Mouse (Mus musculus) heart, adult 10 weeks (tissue): ENCODE measurements around the gene Wfdc15b. TPM values are rescaled to one million over a fixed set of nuclear protein-coding genes. Genes with fewer than 3 reads are reported as not detected.

Experiments
- polyA plus RNA-seq: library from polyadenylated mRNA; stranded (reverse); fragments of 350-450 nt; fragmentation: Illumina TruSeq; extraction: RNeasy Lipid Tissue Mini Kit (QIAGEN cat#74804); gene quantifications from one replicate; pipeline ENCODE4 v1.2.3, GENCODE M21; 2014; ENCODE audit warnings: low read depth, low replicate concordance

Gene Wfdc15b
- polyA plus RNA-seq: not detected

GRCm38 (mm10) chr2:164221522-164221921, at the start of gene Wfdc15b:
Wfdc15b (minus strand) TSS chr2:164221660.

GRCm38 (mm10) chr2:164256540-164256939, 35.1 kb upstream of the Wfdc15b start, which contains the start of gene Svs3b:
Svs3b (minus strand) TSS chr2:164256640.

GRCm38 (mm10) chr2:164238366-164238765, 16.9 kb upstream of the Wfdc15b start, which contains the start of gene Svs2:
Svs2 (minus strand) TSS chr2:164238466.

GRCm38 (mm10) chr2:164199626-164200327, 21.7 kb downstream of the Wfdc15b start, which contains the start of gene Wfdc15a:
Wfdc15a (minus strand) TSS chr2:164200130.

GRCm38 (mm10) chr2:164190576-164190975, 30.9 kb downstream of the Wfdc15b start, which contains the start of gene Wfdc12:
Wfdc12 (minus strand) TSS chr2:164190608.

GRCm38 (mm10) chr2:164182692-164183255, 38.7 kb downstream of the Wfdc15b start, which contains the start of gene Wfdc5:
Wfdc5 (minus strand) TSS chr2:164182742.

GRCm38 (mm10) chr2:164170902-164171301, 50.6 kb downstream of the Wfdc15b start, which contains the start of gene Kcns1:
Kcns1 (minus strand) TSS chr2:164171113.

Other genes with a start within 250 kb of the Wfdc15b start
- gene Ywhab, start 226.7 kb downstream of the Wfdc15b start, polyA plus RNA-seq: 68.5 TPM
- 0.89 TPM for gene Pabpc1l, start 196.2 kb downstream of the Wfdc15b start, polyA plus RNA-seq
- gene Stk4, start 151.3 kb downstream of the Wfdc15b start, polyA plus RNA-seq: 10.6 TPM
- gene Tomm34, start 150.5 kb downstream of the Wfdc15b start, polyA plus RNA-seq: 25.8 TPM
- gene Kcns1, start 50.5 kb downstream of the Wfdc15b start, polyA plus RNA-seq: not detected
- gene Wfdc5, start 38.9 kb downstream of the Wfdc15b start, polyA plus RNA-seq: not detected
- not detected for gene Wfdc12, start 31.1 kb downstream of the Wfdc15b start, polyA plus RNA-seq
- gene Wfdc15a, start 21.5 kb downstream of the Wfdc15b start, polyA plus RNA-seq: not detected
- not detected for gene Svs2, start 16.8 kb upstream of the Wfdc15b start, polyA plus RNA-seq
- gene Svs3b, start 35.0 kb upstream of the Wfdc15b start, polyA plus RNA-seq: not detected
- not detected for gene Svs4, start 56.8 kb upstream of the Wfdc15b start, polyA plus RNA-seq
- not detected for gene Svs3a, start 67.6 kb upstream of the Wfdc15b start, polyA plus RNA-seq
- gene Svs6, start 95.1 kb upstream of the Wfdc15b start, polyA plus RNA-seq: not detected
- not detected for gene Svs5, start 111.1 kb upstream of the Wfdc15b start, polyA plus RNA-seq
- 0.79 TPM for gene Slpi, start 167.4 kb upstream of the Wfdc15b start, polyA plus RNA-seq
- not detected for gene Rbpjl, start 181.5 kb upstream of the Wfdc15b start, polyA plus RNA-seq
- 0.47 TPM for gene Matn4, start 183.5 kb upstream of the Wfdc15b start, polyA plus RNA-seq
- gene Sdc4, start 222.2 kb upstream of the Wfdc15b start, polyA plus RNA-seq: 17.0 TPM
- gene Sys1, start 235.3 kb upstream of the Wfdc15b start, polyA plus RNA-seq: 24.8 TPM
- gene Gm20458, start 239.3 kb upstream of the Wfdc15b start, polyA plus RNA-seq: not detected